Mouse (Mus musculus): ENCODE measurements around the gene Zbtb11.

DNA sequence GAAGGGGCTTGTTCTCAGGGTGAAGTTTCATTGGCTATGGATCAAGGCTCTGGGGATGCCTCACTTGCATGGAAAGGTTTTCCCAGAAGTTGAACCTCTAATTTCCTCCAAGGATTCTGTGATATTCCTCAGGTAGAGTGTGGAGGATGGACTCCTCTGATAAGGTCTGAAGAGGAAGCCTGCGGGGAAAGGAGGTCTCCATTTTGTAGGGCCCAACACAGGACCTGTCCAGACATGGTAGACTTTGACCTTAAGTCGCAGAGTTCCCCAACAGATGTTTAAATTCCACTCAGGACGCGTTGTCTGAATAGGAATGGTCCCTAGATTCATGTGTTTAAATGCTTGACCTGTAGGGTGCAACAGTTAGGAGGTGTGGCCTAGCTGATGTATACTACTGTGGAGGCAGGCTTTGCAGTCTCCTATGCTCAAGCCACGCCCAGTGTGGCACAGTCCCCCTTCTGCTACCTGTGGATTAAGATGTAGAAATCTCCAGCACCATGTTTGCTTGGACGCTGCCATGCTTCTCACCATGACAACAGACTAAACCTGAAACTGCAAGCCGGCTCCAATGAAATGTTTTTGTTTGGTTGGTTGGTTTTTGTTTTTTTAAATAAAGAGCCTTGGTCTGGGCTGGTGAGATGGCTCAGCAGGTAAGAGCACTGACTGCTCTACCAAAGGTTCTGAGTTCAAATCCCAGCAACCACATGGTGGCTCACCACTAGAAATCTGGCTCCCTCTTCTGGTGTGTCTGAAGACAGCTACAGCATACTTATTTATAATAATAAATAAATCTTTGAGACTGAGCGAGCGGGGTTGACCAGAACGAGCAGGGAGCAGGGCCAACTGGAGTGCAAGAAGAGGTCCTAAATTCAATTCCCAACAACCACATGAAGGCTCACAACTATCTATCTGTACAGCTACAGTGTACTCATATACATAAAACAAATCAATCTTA, 39.4 kb downstream of the Zbtb11 start:
- TF ChIP-seq POLR2A (IDR thresholded peaks at IDR 0.05; ENCODE audit: control insufficient read depth, low read depth, low read length) = no peak
- TF ChIP-seq CTCF (IDR thresholded peaks at IDR 0.05; ENCODE audit: control insufficient read depth, insufficient read depth, insufficient replicate concordance, low read depth, low read length) = no peak
